Mouse (Mus musculus): ENCODE measurements around the gene Psmb8. TPM values are rescaled to one million over a fixed set of nuclear protein-coding genes. Genes with fewer than 3 reads are reported as not detected.

The Psmb8 gene
- total RNA-seq (2021), result 1 to 10 TPM; 1.3 to 1.9 TPM

- intact Hi-C loops (cut with DNase I), result no loop called here
Observed at GRCm38 (mm10) chr17:34196941-34197894, at the start of gene Psmb8. TSS of gene Psmb8 (plus strand) at chr17:34197721.

GRCm38 (mm10) chr17:34152923-34153322, 44.6 kb upstream of the Psmb8 start, which contains the start of gene H2-DMb1:
TSS of gene H2-DMb1 (plus strand) at chr17:34153072.
- intact Hi-C loops (cut with DNase I), result no loop called here

More at GRCm38 (mm10) chr17:34196941-34197894, at the start of gene Psmb8:
- DNase-seq, result peak; percentile 89

GRCm38 (mm10) chr17:34155534-34155933, 42.0 kb upstream of the Psmb8 start:
- intact Hi-C loops (cut with DNase I), result no loop called here
- no peak for DNase-seq

More at GRCm38 (mm10) chr17:34152923-34153322, 44.6 kb upstream of the Psmb8 start, which contains the start of gene H2-DMb1:
- no peak for DNase-seq

- DNase-seq, result no peak
- intact Hi-C loops (cut with DNase I), result loop anchor here (10.0 kb wide), 1 partner anchor 60 kb away; no protein-coding TSS in a partner anchor
Observed at GRCm38 (mm10) chr17:34164202-34164895, 33.2 kb upstream of the Psmb8 start.

GRCm38 (mm10) chr17:34165033-34165730, 32.3 kb upstream of the Psmb8 start:
- intact Hi-C loops (cut with DNase I), result loop anchor here (5.0 to 10.0 kb wide), 2 partner anchors 60 to 88 kb away; no protein-coding TSS in a partner anchor
- no peak for DNase-seq

GRCm38 (mm10) chr17:34169279-34169678, 28.2 kb upstream of the Psmb8 start:
- intact Hi-C loops (cut with DNase I), result loop anchor here (5.0 to 10.0 kb wide), 2 partner anchors 64 to 92 kb away; no protein-coding TSS in a partner anchor
- DNase-seq, result peak; percentile 41

- DNase-seq, result no peak
- intact Hi-C loops (cut with DNase I), result loop anchor here (2.0 to 5.0 kb wide), 3 partner anchors 28 to 177 kb away; partner anchors contain the start of gene H2-Ob
Observed at GRCm38 (mm10) chr17:34170487-34170876, 27.0 kb upstream of the Psmb8 start.

- intact Hi-C loops (cut with DNase I), result loop anchor here (2.0 to 5.0 kb wide), 3 partner anchors 28 to 176 kb away; partner anchors contain the start of gene H2-Ob
- peak; percentile 72 for DNase-seq
Observed at GRCm38 (mm10) chr17:34170877-34171498, 26.5 kb upstream of the Psmb8 start.

GRCm38 (mm10) chr17:34172528-34172927, 25.0 kb upstream of the Psmb8 start:
- intact Hi-C loops (cut with DNase I), result loop anchor here (5.0 kb wide), 2 partner anchors 65 to 175 kb away; partner anchors contain the start of gene H2-Ob
- no peak for DNase-seq

GRCm38 (mm10) chr17:34174075-34174474, 23.4 kb upstream of the Psmb8 start:
- DNase-seq, result no peak
- intact Hi-C loops (cut with DNase I), result loop anchor here (5.0 kb wide), 2 partner anchors 63 to 173 kb away; partner anchors contain the start of gene H2-Ob

- intact Hi-C loops (cut with DNase I), result no loop called here
- DNase-seq, result no peak
Observed at GRCm38 (mm10) chr17:34177179-34177578, 20.3 kb upstream of the Psmb8 start.

GRCm38 (mm10) chr17:34179019-34179418, 18.5 kb upstream of the Psmb8 start:
- no peak for DNase-seq
- intact Hi-C loops (cut with DNase I), result no loop called here

- intact Hi-C loops (cut with DNase I), result no loop called here
- DNase-seq, result no peak
Observed at GRCm38 (mm10) chr17:34179913-34180859, 17.3 kb upstream of the Psmb8 start.

- intact Hi-C loops (cut with DNase I), result no loop called here
- DNase-seq, result no peak
Observed at GRCm38 (mm10) chr17:34183564-34184219, 13.8 kb upstream of the Psmb8 start.

- DNase-seq, result no peak
- intact Hi-C loops (cut with DNase I), result no loop called here
Observed at GRCm38 (mm10) chr17:34185526-34185925, 12.0 kb upstream of the Psmb8 start.

- no peak for DNase-seq
- intact Hi-C loops (cut with DNase I), result no loop called here
Observed at GRCm38 (mm10) chr17:34186885-34187260, 10.6 kb upstream of the Psmb8 start.

- intact Hi-C loops (cut with DNase I), result no loop called here
- peak; percentile 97 for DNase-seq
Observed at GRCm38 (mm10) chr17:34187261-34187916, 10.1 kb upstream of the Psmb8 start, which contains the start of the genes Tap1 and Psmb9. TSS of gene Tap1 (plus strand) at chr17:34187553. TSS of gene Psmb9 (minus strand) at chr17:34187764.

All from left cerebral cortex, postnatal 4 days (tissue).